Mouse (Mus musculus) lung, embryonic 14.5 days (tissue): ENCODE results near the gene Apoc3. TPM values are rescaled to one million over a fixed set of nuclear protein-coding genes. Genes with fewer than 3 reads are reported as not detected.

ENCODE experiments used
- ATAC-seq: fragments of 200-750 bp; cut with Nextera tagmentation; 2 replicates; pipeline ENCODE4 v1.8.0; 2017; ENCODE audit warnings: mild to moderate bottlenecking, moderate TSS enrichment, moderate library complexity; ENCODE audit not compliant: insufficient read depth
- DNase-seq: peaks from one replicate; pipeline ENCODE4 v3.0.0-alpha.2; 2015
- H3K27ac ChIP-seq: fragments of 300-500 bp; sonication (generic); 2 replicates; pipeline ENCODE4 v1.5.1; 2014; ENCODE audit warnings: low read depth, mild to moderate bottlenecking, moderate library complexity
- H3K27me3 ChIP-seq: fragments of 300-500 bp; sonication (generic); 2 replicates; pipeline ENCODE4 v1.6.1; 2014; ENCODE audit warnings: low read length, control low read depth; ENCODE audit not compliant: insufficient read depth
- H3K36me3 ChIP-seq: fragments of 300-500 bp; sonication (generic); 2 replicates; pipeline ENCODE4 v1.6.1; 2014; ENCODE audit warnings: control low read depth; ENCODE audit not compliant: insufficient read depth
- H3K4me1 ChIP-seq: fragments of 300-500 bp; sonication (generic); 2 replicates; pipeline ENCODE4 v1.6.1; 2014; ENCODE audit warnings: antibody characterized with exemption, control low read depth; ENCODE audit not compliant: insufficient read depth
- H3K4me2 ChIP-seq: fragments of 300-500 bp; sonication (generic); 2 replicates; pipeline ENCODE4 v1.6.1; 2014; ENCODE audit warnings: mild to moderate bottlenecking
- H3K4me3 ChIP-seq: fragments of 300-500 bp; sonication (generic); 2 replicates; pipeline ENCODE4 v1.5.1; 2014; ENCODE audit warnings: low read depth, low read length
- H3K9ac ChIP-seq: fragments of 300-500 bp; sonication (generic); 2 replicates; pipeline ENCODE4 v1.6.1; 2014
- H3K9me3 ChIP-seq: fragments of 300-500 bp; sonication (generic); 2 replicates; pipeline ENCODE4 v1.6.1; 2016; ENCODE audit warnings: low read depth, low read length, control low read depth
- CTCF ChIP-seq: IDR thresholded peaks from 2 replicates; pipeline ENCODE4 v1.5.1; 2016; ENCODE audit warnings: antibody characterized with exemption, low read depth
- WGBS: fragments of 180-500 bp; shearing (Covaris S2); extraction: QIAGEN DNeasy Blood & Tissue Kit; methylation state at CpG from one replicate; pipeline ENCODE4 v1.1.7; 2014; 5-methylcytosine and 5-hydroxymethylcytosine counted together
- polyA plus RNA-seq: library from polyadenylated mRNA; unstranded; fragments of >200 nt; fragmentation: Nextera tagmentation; extraction: Ambion mirVana; gene quantifications from 2 replicates; pipeline ENCODE4 v1.2.1, GENCODE M21; 2014

Gene Apoc3
- not detected in 2 replicates for polyA plus RNA-seq

DNA sequence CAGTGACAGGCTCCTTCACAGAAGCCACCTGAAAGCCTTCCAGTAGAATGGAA, at the start of gene Apoc3:
Gene Apoc3 (minus strand): TSS at position 41 of the 53 bp plus-strand sequence.
- H3K4me1 ChIP-seq = no peaks in the 10 kb centered on the region
- no peak within 1 kb of the TSS for H3K27ac ChIP-seq
- H3K9ac ChIP-seq = no peak within 1 kb of the TSS
- no peaks in the 10 kb centered on the region for H3K36me3 ChIP-seq
- H3K4me2 ChIP-seq = no peak within 1 kb of the TSS
- H3K9me3 ChIP-seq = no peaks in the 10 kb centered on the region
- TF ChIP-seq CTCF = no peak
- H3K4me3 ChIP-seq = no peak within 1 kb of the TSS
- DNase-seq = no peak
- 0 out of 2 replicates have a peak, but pooled peaks cover 3% of the 10 kb centered on the region for H3K27me3 ChIP-seq
- no peak for ATAC-seq

DNA sequence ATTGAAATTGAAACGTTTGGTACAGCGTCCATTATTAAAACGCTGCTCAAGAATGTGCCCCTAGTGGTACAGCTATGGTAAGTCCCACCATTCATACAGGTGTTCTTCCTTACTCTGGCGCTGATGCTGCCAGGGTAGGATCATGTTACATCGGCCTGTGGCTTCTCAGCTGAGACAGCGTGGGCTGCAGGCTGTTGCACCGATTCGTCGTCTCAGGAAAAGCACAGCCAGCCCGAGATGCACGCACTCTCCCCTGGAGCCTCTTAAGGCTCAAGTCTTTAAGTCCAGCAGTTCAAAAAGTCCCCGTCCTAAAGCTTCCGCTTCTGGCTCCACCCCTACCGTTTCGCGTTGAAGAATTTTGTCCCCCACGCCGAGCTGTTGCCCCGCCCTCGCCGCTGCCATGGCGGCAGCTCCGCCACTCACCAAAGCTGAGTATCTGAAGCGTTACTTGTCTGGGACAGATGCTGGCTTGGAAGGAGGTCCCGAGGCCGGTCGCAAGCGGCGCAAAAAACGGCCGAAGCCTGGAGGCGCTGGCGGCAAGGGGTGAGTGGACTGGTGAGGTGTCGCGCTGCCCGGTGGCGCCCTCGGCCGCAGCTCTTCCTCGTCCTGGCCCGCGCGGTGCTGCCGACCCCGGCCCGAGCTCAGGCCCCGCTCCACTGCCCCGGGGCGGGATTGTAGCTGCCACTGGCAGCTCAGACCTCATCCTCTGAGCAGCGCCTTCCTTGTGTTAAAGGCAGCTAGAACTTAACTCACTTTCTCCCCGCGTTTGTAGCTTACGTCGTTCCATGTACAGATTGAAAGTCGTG, 47.4 kb upstream of the Apoc3 start, which contains the start of gene Bud13:
Gene Bud13 (plus strand): TSS at position 378 of the 806 bp plus-strand sequence.
- whole genome bisulfite sequencing = under 1% methylated on average over 55 of the region's 55 CpGs
- H3K36me3 ChIP-seq = peaks cover 57% of the 10 kb centered on the region
- peak; percentile 97 for DNase-seq

DNA sequence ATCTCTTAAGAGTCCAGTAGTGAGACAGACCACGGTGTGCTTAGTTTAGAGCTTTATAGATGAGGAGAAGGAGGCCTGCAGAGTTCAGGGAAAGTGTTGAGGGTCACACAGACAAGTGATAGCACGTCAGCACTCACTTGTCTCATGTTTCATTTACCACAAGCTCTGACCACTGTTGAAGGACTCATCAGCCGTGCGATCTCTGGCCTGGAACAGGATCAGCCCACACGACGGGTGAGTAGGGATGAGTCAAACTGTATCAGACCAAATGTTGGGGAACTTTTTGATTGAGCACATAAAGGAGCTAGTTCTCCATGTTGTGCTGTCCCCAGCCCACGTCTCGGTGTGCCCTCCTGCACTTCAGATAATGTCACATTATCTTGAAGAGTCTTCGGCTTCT, 39.1 kb upstream of the Apoc3 start:
- no peak overlapping the region for H3K9ac ChIP-seq
- H3K4me2 ChIP-seq = no peak overlapping the region

More for the DNA sequence above, 47.4 kb upstream of the Apoc3 start, which contains the start of gene Bud13:
- H3K9me3 ChIP-seq = no peaks in the 10 kb centered on the region
- no peaks in the 10 kb centered on the region for H3K27me3 ChIP-seq
- H3K4me3 ChIP-seq = peak within 1 kb of the TSS; percentile 95
- peak within 1 kb of the TSS; percentile 89 for H3K27ac ChIP-seq
- peak; percentile 84 for TF ChIP-seq CTCF
- peak within 1 kb of the TSS; percentile 87 for H3K9ac ChIP-seq
- H3K4me1 ChIP-seq = 0 out of 2 replicates have a peak, but pooled peaks cover 4% of the 10 kb centered on the region
- peak within 1 kb of the TSS; percentile 75 for H3K4me2 ChIP-seq
- ATAC-seq = peak; percentile 95

DNA sequence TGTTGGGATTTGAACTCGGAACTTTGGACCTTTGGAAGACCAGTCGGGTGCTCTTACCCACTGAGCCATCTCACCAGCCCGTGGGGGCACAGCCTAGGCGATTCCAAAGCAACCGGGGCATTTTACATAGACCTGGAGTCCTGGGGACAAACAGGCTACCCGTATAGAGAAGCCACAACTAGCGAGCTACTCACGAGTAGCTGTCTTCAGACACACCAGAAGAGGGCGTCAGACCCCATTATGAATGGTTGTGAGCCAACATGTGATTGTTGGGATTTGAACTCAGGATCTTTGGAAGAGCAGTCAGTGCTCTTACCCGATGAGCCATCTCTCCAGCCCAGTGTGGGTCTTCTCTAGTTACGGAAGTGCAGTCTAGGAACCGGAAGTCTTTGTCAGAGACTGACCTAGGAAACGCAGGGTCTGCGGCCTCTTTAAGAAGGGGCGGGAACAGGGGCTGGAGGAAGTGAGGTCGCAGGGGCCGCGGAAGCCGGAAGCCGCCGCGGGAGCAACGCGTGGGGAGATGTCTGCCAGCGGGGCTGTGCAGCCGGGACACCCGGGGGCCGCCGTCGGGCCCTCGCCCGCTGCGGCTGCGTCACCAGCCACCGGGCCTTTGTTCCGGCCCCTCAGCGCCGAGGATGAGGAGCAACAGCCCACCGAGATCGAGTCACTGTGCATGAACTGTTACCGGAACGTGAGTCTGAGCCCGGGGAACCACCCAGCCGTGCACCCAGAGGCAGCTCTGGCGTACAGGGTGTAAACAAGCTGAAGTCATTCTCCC, 37.4 kb upstream of the Apoc3 start, which contains the start of gene Zpr1:
Gene Zpr1 (plus strand): TSS at position 388 of the 778 bp plus-strand sequence.
- peak; percentile 97 for ATAC-seq

More for the DNA sequence above, 39.1 kb upstream of the Apoc3 start:
- Histone ChIP-seq H3K4me3 (no peak overlapping the region), H3K9me3 (no peaks in the 10 kb centered on the region), H3K36me3 (peaks cover 43% of the 10 kb centered on the region), H3K27me3 (no peaks in the 10 kb centered on the region), H3K27ac (no peak overlapping the region), H3K4me1 (no peaks in the 10 kb centered on the region)
- ATAC-seq (no peak), DNase-seq (no peak)
- WGBS = 72% methylated on average over 9 of the region's 9 CpGs
- no peak for TF ChIP-seq CTCF

DNA sequence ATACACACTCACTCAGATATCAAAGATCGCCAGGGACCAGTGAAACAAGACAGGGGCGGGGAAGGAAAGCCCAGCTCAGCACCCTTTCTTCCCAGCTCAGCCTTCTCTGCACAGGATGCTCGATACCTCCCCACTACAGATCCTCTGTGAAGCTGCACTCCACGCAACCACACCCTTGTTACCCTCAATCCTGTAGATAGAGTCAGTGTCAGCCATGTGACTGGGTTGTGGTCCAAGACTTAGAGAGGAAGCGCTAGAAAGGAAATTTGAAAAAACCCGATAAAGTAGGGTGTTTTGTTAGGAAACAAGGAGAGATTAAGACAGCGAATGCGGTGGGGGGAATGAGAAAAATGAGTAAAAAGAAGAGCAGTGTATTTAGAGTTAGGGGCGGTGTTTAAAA, 36.6 kb upstream of the Apoc3 start:
- Histone ChIP-seq H3K4me2 (no peak overlapping the region), H3K4me1 (no peaks in the 10 kb centered on the region), H3K27ac (no peak overlapping the region), H3K27me3 (no peaks in the 10 kb centered on the region), H3K9ac (no peak overlapping the region), H3K36me3 (peaks cover 24% of the 10 kb centered on the region), H3K4me3 (no peak overlapping the region), H3K9me3 (no peaks in the 10 kb centered on the region)
- ATAC-seq = no peak
- no peak for DNase-seq
- 75% methylated on average over 9 of the region's 9 CpGs for WGBS
- no peak for TF ChIP-seq CTCF

More for the DNA sequence above, 37.4 kb upstream of the Apoc3 start, which contains the start of gene Zpr1:
- 4% methylated on average over 45 of the region's 45 CpGs for WGBS
- H3K27ac ChIP-seq = peak within 1 kb of the TSS; percentile 75
- DNase-seq = peak; percentile 95
- H3K36me3 ChIP-seq = peaks cover 31% of the 10 kb centered on the region
- peak within 1 kb of the TSS; percentile 66 for H3K9ac ChIP-seq
- H3K4me2 ChIP-seq = peak within 1 kb of the TSS; percentile 80
- TF ChIP-seq CTCF = peak; percentile 56
- H3K4me3 ChIP-seq = peak within 1 kb of the TSS; percentile 81
- no peaks in the 10 kb centered on the region for H3K27me3 ChIP-seq
- H3K4me1 ChIP-seq = no peaks in the 10 kb centered on the region
- no peaks in the 10 kb centered on the region for H3K9me3 ChIP-seq

DNA sequence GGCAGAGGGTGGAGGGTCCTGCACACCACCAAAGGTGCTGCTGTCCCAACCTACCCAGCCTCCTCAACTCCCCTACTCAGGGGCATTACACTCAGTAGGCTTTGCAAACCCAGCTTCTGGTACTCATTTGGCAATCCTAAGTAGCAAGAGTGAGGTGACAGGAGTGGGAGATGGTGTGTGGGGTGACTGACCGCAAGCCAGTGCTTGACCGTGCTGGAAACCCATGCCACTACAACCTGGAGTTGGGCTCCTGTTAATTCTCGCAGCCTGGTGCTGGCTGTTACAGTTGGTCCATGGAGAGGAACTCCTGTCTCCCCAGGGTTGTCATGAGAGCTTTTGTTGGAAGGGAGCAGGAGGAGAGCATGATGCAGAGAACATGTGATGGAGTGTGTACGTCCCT, 35.3 kb upstream of the Apoc3 start:
- Histone ChIP-seq H3K27me3 (no peaks in the 10 kb centered on the region), H3K9ac (no peak overlapping the region), H3K36me3 (peaks cover 11% of the 10 kb centered on the region), H3K4me2 (no peak overlapping the region), H3K27ac (no peak overlapping the region), H3K4me3 (no peak overlapping the region), H3K4me1 (no peaks in the 10 kb centered on the region), H3K9me3 (no peaks in the 10 kb centered on the region)
- DNase-seq (no peak), ATAC-seq (no peak)
- 87% methylated on average over 4 of the region's 4 CpGs for WGBS
- TF ChIP-seq CTCF = no peak

DNA sequence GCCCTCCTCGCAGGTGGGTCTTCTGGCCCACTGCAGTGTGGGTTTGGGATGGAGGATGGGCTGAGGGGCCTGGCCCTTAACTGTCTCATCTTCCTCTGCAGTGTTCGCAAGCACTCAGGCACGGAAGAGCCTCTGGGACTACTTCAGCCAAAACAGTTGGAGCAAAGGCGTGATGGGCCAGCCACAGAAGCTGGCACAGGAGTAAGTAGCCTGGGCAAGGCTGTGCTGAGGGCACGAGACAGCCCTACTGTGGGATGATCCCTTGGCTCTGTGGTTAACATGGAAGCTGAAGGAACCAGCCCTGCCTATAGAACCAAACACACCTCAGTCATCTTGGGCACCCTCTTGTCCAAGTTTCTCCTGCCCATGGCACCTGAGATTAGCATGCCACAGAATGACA, 33.7 kb upstream of the Apoc3 start:
- Histone ChIP-seq H3K4me1 (no peaks in the 10 kb centered on the region), H3K4me2 (no peak overlapping the region), H3K9me3 (no peaks in the 10 kb centered on the region), H3K36me3 (no peaks in the 10 kb centered on the region), H3K27ac (no peak overlapping the region), H3K4me3 (no peak overlapping the region), H3K9ac (no peak overlapping the region), H3K27me3 (no peaks in the 10 kb centered on the region)
- no peak for TF ChIP-seq CTCF
- DNase-seq (no peak), ATAC-seq (no peak)
- WGBS = 81% methylated on average over 5 of the region's 5 CpGs
